Mouse (Mus musculus): ENCODE results near the gene Srp9.

The Srp9 gene

GRCm38 (mm10) chr1:182107251-182107650 lies 17.3 kb upstream of the Srp9 start:
- WGBS: 92% methylated on average over 9 of the region's 9 CpGs

GRCm38 (mm10) chr1:182108397-182109099 lies 16.0 kb upstream of the Srp9 start:
- 82% methylated on average over 13 of the region's 13 CpGs for WGBS

GRCm38 (mm10) chr1:182110185-182110584 lies 14.4 kb upstream of the Srp9 start:
- WGBS: 89% methylated on average over 11 of the region's 11 CpGs

- WGBS: 76% methylated on average over 15 of the region's 15 CpGs
Observed at GRCm38 (mm10) chr1:182110708-182111385, 13.7 kb upstream of the Srp9 start.

- WGBS: 66% methylated on average over 14 of the region's 14 CpGs
Observed at GRCm38 (mm10) chr1:182111386-182112317, 12.9 kb upstream of the Srp9 start.

GRCm38 (mm10) chr1:182112385-182112784 lies 12.2 kb upstream of the Srp9 start:
- 84% methylated on average over 15 of the region's 15 CpGs for WGBS

- WGBS: 94% methylated on average over 11 of the region's 11 CpGs
Observed at GRCm38 (mm10) chr1:182113131-182113530, 11.4 kb upstream of the Srp9 start.

- 40% methylated on average over 19 of the region's 19 CpGs for WGBS
Observed at GRCm38 (mm10) chr1:182113587-182114500, 10.7 kb upstream of the Srp9 start.

- 19% methylated on average over 5 of the region's 5 CpGs for WGBS
Observed at GRCm38 (mm10) chr1:182115197-182115596, 9.3 kb upstream of the Srp9 start.

GRCm38 (mm10) chr1:182115651-182116408 lies 8.7 kb upstream of the Srp9 start:
- 40% methylated on average over 7 of the region's 7 CpGs for WGBS

- WGBS: 84% methylated on average over 4 of the region's 4 CpGs
Observed at GRCm38 (mm10) chr1:182122413-182122812, 2.1 kb upstream of the Srp9 start.

- 0% methylated on average over 33 of the region's 33 CpGs for WGBS
Observed at GRCm38 (mm10) chr1:182124924-182125368, 409 bp downstream of the Srp9 start.

GRCm38 (mm10) chr1:182130830-182131229 lies 6.3 kb downstream of the Srp9 start:
- 49% methylated on average over 2 of the region's 2 CpGs for WGBS

- WGBS: 59% methylated on average over 28 of the region's 28 CpGs
Observed at GRCm38 (mm10) chr1:182137204-182138125, 12.9 kb downstream of the Srp9 start.

GRCm38 (mm10) chr1:182138172-182138571 lies 13.6 kb downstream of the Srp9 start:
- 84% methylated on average over 8 of the region's 8 CpGs for WGBS

- 51% methylated on average over 9 of the region's 9 CpGs for whole genome bisulfite sequencing
Observed at GRCm38 (mm10) chr1:182139937-182140336, 15.4 kb downstream of the Srp9 start.

GRCm38 (mm10) chr1:182140370-182140769 lies 15.8 kb downstream of the Srp9 start:
- 5% methylated on average over 6 of the region's 6 CpGs for WGBS

- WGBS: 94% methylated on average over 13 of the region's 13 CpGs
Observed at GRCm38 (mm10) chr1:182142725-182143124, 18.2 kb downstream of the Srp9 start.

GRCm38 (mm10) chr1:182143288-182143687 lies 18.8 kb downstream of the Srp9 start:
- WGBS: 69% methylated on average over 8 of the region's 8 CpGs
